Mouse (Mus musculus) B cell, adult 2 months (primary cell): Measurements from ENCODE around the gene Larp4b.

Experiments used
- DNase-seq, 2 experiments: peaks; one replicate each; pipeline ENCODE4 v3.0.0; 2022

Larp4b gene

DNA sequence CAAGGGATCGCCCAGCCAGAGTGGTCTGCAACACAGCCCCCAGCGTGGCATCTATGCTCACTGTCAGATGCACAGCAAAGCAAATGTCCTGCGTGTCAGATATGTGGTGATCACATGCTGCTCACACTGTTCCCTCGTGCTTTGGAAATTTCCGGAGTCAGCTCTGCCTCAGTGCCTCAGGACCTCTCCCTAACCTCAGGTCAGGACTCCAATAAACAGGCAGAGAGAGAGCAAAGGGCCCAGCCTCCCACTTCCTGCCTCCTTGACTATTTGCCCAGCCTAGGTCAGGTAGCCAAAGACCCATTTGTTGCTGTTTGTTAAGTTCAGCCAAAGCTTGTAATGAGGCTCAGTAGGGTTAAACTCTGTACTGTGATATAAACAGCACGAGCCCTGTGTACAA lies 87.4 kb downstream of the Larp4b start:
- no peak for DNase-seq

DNA sequence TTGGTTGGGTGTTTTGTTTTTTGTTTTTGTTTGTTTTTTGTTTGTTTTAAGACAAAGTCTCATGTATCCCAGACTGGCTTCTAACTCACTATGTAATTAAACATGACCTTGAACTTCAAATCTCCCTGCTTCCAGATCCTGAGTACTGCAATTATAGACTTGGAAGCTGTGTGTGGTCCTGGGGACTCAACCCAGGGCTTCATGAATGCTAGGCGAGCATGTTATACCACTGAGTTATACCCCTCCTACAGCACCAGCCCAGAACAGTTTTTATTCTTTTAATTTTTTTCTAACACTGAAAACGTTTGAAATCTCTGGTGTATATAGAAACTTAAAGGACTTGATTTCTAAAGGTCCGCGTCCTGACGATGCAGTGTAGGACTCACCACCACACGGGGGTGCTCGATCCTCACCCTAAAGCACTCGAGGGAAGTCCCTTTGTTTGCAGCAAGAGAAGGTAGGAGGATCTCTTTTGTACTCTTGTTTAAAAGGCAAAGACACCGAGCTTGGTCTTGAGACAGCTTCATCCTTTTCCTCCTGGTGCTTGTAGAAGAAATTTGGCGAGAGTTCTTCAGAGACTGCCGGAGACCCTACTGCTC lies 88.1 kb downstream of the Larp4b start:
- peak; percentile 86 to 88 for DNase-seq

DNA sequence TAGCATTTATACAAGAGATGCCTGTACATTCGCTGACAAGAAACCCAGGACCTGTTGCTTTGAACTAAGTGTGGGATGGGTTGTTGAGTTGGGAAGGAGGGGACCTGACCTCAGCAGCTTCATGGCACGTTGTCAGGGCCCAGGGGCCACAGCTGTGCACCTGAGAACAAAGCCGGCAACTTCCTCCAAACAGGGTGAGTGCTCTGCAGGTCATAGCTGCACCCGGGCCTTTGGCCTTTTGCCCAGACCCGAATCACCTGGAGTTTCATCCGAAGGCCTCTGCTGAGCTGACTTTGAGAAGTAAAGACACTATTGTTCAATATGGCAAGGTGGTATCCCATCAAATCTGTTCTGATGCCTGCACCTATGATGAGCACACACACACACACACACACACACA lies 90.6 kb downstream of the Larp4b start:
- no peak for DNase-seq

DNA sequence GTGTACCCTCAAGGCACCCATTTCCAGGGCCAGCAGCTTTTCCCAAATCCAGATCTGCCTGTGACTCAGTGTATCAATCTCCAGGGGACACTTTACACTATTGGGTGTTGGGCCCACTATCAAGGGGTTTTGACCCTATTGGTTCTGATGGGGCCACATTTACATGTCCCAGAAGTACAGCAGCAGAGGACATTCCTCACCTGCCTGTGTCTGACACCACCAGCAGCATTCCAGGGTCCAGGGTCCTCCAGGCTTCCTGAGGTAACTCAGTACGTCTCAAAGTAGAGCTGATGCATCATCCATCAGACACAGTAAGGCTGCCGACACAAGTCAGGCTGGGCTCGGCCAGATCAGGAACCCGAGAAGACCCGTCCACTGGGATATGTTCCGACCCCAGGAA lies 91.0 kb downstream of the Larp4b start:
- DNase-seq: no peak

DNA sequence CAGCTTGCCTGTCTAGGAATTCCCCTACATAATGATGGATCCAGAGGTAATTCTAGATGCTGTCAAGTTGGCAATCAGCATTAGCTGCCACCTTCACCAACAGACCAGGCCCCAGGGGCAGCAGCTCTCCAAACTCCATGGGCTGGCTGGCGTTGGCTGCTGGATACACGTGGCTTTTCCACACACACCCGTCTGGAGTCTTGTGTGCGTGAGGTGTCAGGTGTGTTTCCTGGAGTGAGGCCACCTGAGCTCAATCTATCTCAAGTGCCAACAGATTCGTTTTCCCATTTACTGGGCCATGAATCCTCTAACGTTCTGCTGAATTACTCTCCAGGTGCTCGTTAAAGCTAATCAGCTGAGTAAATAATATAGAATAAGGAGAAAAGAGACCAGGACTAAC lies 93.5 kb downstream of the Larp4b start:
- no peak for DNase-seq

DNA sequence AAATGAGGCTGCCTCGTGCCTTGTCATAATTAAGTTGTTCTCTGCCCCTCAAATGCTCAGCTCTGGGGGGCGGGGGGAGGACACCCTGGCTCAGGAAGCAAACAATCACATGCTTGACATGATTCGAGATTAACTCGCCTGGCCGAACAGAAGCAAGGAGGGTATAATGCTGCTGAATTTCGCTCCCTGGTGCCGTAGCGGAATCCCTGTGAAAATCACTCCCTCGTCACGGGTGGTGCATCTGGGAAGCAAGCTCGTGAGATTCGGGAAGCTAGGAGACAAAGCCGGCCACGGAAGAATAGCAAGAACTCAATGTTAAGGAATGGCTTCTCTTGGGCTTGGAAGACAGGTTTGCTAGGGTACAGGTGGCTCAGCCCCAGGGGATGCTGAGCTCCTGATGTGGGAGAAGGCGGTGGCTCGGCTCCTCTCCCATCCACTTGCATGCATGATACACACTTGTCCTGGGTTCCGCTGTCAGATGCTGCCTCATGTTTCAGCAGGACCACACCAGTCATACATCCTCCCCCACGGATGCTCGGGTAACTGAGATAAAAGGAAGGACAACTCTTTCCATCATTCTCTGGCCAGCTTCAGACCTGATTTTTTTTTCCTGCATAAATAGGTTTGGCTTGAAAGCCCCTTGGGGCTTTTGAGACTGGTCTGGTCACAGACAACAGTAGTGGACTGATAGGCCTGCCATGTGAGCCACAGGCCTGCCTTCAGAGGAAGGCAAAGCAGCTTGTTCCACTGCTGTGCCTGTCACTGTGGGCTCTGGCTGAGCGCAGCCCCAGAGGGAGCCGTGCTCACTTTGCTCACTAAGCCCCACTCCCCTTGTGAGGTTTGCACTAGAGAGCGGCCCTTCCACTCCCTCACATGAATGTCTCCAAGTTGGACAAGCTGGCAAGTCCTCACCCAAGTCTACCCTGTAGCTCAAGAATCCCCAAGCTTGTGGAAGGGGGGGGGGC lies 94.2 kb downstream of the Larp4b start:
- no peak for DNase-seq

DNA sequence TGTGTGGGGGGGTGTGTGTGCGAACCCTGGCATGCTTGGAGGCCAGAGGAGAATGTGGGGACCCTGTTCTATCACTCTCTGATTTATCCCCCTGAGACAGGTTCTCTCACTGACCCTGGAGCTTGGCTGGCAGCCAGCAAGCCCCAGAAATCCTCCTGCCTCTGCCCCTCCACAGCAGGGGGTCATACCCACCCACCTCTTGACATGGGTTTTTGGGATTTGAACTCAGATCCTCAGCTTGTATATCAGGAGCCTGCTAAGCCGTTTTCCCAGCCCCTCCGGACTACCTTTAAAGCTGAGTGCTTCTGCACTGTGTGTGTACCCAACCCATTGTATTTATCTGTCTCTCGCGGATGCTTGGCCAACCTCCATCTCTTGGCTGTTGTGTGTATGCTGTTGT lies 95.8 kb downstream of the Larp4b start:
- DNase-seq: no peak

DNA sequence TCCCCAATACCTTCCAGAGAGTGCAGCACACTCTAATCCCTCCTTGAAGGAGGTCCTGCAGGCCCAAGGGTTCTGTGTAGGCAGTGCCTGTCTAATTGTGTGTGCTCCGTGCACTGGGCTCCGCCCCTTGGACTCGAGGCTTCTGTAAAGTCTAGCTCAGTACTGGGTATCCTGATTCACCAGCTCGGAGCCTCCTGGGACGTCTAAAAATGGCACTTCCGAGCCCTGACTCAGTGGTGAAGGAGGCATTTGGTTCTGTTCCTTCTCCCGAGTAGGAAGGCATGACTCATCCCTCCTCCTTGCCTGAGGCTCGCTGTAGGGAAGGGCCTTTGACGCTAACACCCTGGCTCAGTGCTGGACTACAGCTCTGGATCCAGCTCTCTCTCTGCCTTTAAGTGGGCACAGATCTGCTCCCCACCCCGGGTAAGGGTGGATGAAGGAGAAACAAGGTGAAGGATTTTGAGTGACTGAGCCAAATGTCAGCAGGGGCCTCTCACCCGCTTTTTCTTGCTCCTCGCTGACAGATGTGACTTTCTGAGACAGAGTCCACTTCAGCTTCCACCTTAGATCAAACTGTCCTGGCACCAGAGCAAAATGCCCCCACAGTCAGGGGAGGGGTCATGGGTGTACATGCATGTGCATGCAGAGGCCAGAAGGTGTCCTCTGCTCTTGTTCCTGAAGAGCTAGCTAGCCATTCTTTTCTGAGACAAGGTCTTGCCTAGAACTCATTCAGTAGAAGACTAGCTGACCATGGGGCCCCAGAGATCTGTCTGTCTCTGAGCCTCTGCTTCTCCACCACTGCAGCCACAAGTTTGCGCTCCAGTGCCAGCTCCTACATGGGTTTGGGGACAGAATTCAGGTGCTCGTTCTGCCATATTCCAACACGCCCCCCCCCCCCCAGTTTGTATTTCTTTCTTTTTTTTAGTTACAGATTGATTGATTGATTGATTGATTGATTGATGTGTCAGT lies 97.8 kb downstream of the Larp4b start:
- DNase-seq: no peak

DNA sequence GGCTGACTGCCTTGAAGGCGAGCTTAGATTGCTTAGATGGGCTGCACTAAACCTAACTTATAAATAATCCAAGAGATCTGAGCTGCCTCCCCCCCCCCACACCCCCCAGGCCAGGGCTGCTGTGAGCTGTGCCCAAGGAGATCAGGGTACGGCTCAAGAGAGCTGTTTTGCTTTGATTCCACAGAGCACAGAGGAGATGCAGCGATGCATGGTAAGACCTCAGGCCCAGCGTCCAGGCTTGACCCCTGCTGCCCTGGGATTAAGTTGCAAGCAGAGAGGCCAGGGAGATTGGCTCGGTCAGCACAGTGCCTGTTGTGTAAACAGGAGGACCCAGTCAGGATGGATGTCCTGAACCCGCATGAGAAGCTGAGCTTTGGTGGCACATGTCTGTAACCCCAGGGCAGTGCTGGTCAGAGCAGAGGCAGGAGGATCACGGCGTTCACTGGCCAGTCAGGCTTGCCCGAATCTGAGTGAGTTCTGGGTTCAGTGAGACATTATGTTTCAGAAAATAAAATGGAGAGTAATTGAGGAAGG lies 99.2 kb downstream of the Larp4b start:
- DNase-seq: no peak

DNA sequence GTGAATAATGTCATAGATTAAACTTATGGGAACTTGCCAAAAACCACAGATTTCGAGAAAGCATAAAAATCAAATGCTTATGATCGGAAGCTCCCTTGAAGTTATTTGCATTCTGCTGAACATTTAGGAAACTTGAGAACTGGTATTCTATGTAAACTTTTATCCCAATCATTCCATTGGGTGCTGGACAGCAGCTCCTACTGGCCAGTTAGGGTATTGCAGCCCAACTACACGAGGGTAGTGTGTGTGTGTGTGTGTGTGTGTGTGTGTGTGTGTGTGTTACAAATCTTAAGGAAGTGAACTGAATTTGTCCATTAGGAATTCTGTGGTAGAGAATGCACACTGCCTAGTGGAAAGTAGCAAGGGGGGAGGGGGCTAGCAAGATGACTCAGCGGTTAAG lies 101.0 kb downstream of the Larp4b start:
- no peak for DNase-seq

DNA sequence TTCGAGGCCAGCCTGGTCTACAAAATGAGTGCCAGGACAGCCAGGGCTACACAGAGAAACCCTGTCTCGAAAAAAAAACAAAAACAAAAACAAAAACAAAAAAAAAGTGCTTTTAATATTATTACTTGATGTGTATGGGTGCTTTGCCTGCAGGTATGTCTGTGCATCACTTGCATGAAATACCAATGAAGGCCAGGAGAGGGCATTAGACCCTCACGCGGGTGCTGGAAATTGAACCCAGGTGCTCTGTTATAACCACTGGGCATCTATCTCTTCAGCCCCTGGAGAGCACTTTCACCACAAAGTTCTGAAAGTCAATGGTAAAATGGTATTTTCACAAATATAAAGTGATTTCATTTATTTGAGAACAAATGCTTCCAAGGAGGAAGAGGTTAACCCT lies 101.9 kb downstream of the Larp4b start:
- DNase-seq: no peak

DNA sequence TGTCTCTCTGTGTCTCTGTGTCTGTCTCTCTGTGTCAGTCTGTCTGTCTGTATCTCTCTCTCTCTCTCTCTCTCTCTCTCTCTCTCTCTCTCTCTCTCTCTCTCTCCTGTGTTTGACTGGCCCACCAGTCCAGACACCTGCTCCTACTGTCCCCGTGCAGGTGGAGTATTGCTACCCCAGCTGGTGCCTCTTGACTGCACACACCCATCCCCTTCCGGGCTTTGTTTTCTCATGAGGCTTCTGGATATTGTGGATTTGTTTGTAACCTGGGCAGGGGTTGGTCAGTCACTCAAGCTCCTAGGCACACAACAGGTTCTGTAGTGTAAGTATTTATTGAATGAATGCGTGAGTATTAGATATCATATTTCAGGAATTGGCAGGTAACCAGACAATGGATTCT lies 104.4 kb downstream of the Larp4b start:
- DNase-seq: no peak

DNA sequence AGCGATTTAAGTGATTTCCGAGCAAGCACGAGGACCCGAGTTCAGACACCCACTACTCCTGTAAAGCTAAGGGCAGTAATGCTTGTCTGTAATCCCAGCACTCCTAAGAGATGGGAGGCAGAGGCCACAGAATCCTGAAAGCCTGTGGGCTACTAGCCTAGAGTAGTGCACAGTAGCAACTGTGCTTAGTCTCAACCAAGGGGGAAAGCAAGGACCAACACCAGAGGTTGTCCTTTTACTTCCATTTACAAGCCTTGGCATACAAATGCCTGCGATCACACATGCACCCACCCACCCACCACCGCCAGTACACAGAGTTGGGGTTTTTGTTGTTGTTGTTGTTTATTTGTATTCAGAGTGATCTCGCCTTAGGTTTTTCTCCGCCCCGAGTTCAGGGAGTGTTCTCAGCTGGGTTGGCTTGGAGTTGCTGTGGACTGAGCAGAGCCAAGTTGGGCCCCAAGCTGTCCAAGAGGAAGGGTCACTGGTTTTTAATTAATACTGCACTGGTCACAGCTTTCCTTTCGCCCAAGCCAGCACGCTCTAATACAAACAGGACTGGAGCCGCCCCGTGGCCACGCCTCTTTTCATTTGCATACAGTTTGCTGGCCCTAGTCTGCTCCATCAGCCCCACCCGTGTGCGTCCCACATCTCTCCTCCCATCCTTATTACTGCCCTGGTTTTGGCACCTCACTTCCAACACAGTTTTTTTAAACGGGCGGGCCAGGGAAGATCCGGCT lies 105.2 kb downstream of the Larp4b start:
- DNase-seq: no peak

DNA sequence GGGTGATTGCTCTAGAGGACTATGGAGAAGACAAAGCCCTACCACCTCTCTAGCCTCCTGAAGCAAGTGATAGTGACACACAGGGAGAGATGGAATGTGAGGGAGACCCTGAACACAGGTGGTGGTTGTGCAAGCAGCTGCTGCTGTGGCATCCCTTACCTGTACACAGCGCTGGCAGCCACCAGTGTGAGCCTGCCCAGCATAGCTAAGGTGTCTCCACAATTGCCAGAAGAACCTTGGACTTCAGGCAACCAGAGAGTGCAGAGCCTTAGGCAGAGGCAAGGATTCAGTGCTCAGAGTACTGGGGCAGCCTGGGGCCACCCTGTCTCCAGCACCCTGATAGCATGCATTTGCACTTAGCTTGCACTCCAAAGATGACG lies 105.8 kb downstream of the Larp4b start:
- DNase-seq: no peak

DNA sequence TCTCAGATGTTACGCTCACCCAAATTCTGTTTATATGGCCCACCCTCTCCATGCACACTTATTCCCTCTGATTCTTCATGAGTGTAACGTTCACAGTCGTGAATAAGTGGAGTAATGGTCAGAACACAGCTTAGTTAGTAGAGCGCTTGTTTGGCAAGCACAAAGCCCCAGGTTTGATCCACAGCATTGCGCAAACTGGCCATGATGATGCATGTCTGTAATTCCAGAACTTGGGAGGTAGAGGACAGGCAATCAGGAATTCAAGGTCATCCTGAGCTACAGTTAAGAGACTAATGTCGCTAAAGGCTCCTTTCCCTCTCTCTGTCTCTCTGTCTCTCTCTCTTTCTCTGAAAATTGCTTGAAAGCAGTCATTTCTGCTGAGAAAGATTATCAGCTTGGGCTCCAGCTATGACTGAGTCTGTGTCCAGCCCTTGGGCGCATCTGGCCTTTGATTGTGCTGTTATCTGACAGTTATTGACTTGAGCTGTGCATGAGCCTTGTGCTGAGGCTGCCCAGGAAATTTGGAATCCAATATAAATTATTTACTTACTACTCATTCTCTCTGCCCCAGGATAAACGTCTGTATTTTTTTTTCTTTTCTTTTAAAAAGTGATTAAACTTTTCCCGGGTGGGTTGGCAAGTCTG lies 129.2 kb downstream of the Larp4b start:
- no peak for DNase-seq
